ENCODE assay signal across 8 mouse cellular contexts in the genomic region with DNA sequence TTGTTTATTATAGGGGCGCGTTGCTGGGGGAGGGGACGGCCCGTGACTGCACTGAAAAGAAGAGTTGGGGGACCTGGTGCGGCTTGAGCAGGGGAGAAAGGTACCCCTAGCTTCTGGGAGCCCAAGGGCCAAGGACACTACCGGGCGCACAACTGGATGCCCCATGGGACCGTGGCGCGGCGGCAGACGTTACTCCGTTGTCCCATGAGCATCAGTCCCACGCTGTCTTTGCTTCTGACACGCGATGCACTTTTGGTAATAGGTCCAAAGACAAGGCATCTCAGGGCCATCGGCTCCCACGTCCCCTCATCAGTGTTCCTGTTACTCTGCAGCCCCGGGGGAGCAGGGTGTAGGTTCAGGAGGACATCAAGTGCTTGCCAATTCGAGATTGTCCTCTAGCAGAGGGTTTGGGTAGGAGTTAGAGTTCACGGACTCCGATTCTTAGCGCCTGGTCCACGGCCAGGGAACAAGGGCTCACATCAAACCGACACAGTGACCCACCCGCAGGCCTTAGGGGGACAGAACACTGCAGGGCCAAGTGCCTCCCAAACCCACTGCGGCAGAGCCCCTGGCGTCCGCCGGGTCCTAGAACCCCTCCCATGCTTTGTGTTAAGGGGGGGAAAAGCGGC. TPM values are rescaled to one million over a fixed set of nuclear protein-coding genes. Genes with fewer than 3 reads are reported as not detected.
DNase-seq lines count a peak whose midpoint lies in the region; ATAC-seq and TF ChIP-seq lines count a peak whose summit lies in the region.

No protein-coding gene starts in this region.

- H3K27ac ChIP-seq in embryonic facial prominence, embryonic 12.5 days, result peak overlapping the region; percentile 96
- peak overlapping the region; percentile 97 for H3K27ac ChIP-seq in heart, adult 2 months
- peak overlapping the region; percentile 81 for H3K27ac ChIP-seq in kidney, embryonic 16.5 days (ENCODE audit: low read length)
- peak overlapping the region; percentile 95 for H3K27ac ChIP-seq in lung, embryonic 14.5 days (ENCODE audit: low read depth)

- DNase-seq in R1 (ENCODE audit: low read depth, low spot score), result peak; percentile 43
- DNase-seq in heart, adult 2 months, result peak; percentile 83 to 85
- peak; percentile 80 for DNase-seq in lung, embryonic 14.5 days
- DNase-seq in retina, embryonic 14.5 days (ENCODE audit: low spot score), result peak; percentile 76
- no peak for DNase-seq in spleen, postnatal 14 days (ENCODE audit: low spot score in 2 of 2)

- H3K79me2 ChIP-seq in heart, adult 2 months (replicated peaks; ENCODE audit: control insufficient read depth, insufficient read depth, low read length), result peaks cover 3% of the 10 kb centered on the region; the same call in 1 of the 2 replicates

- H3K9ac ChIP-seq in embryonic facial prominence, embryonic 12.5 days, result peak overlapping the region; percentile 96
- H3K9ac ChIP-seq in heart, adult 2 months (ENCODE audit: low read depth, low read length), result peak overlapping the region; percentile 76
- H3K9ac ChIP-seq in kidney, embryonic 16.5 days (replicated peaks; ENCODE audit: low read length), result peak overlapping the region; percentile 75
- H3K9ac ChIP-seq in lung, embryonic 14.5 days, result peak overlapping the region; percentile 72

- H3K4me2 ChIP-seq in embryonic facial prominence, embryonic 12.5 days (replicated peaks), result peak overlapping the region; percentile 98
- peak overlapping the region; percentile 66 for H3K4me2 ChIP-seq in kidney, embryonic 16.5 days (replicated peaks; ENCODE audit: low read depth, low read length)
- peak overlapping the region; percentile 96 for H3K4me2 ChIP-seq in lung, embryonic 14.5 days

- no peak for TF ChIP-seq EP300 in heart, adult 2 months (IDR thresholded peaks at IDR 0.05; ENCODE audit: insufficient read depth, low read depth, low read length)

- no peaks in the 10 kb centered on the region for H3K27me3 ChIP-seq in embryonic facial prominence, embryonic 12.5 days
- H3K27me3 ChIP-seq in heart, adult 2 months (ENCODE audit: control insufficient read depth, insufficient read depth, low read length), result no peaks in the 10 kb centered on the region
- H3K27me3 ChIP-seq in kidney, embryonic 16.5 days (ENCODE audit: insufficient read depth, low read length), result 0 out of 2 replicates have a peak, but pooled peaks cover 3% of the 10 kb centered on the region
- H3K27me3 ChIP-seq in lung, embryonic 14.5 days (ENCODE audit: insufficient read depth, low read length), result no peaks in the 10 kb centered on the region

- WGBS in embryonic facial prominence, embryonic 12.5 days, result under 1% methylated on average over 31 of the region's 31 CpGs
- WGBS in heart, adult 2 months, result under 1% methylated on average over 31 of the region's 31 CpGs
- 0% methylated on average over 31 of the region's 31 CpGs for whole genome bisulfite sequencing in kidney, embryonic 16.5 days
- WGBS in lung, embryonic 14.5 days, result under 1% methylated on average over 31 of the region's 31 CpGs

- H3K4me3 ChIP-seq in embryonic facial prominence, embryonic 12.5 days, result peak overlapping the region; percentile 92
- H3K4me3 ChIP-seq in heart, adult 2 months, result peak overlapping the region; percentile 78
- H3K4me3 ChIP-seq in kidney, embryonic 16.5 days (ENCODE audit: low read length), result peak overlapping the region; percentile 74
- H3K4me3 ChIP-seq in lung, embryonic 14.5 days (ENCODE audit: low read depth, low read length), result peak overlapping the region; percentile 85

- no peak for TF ChIP-seq CTCF in heart, adult 2 months (IDR thresholded peaks at IDR 0.05)
- TF ChIP-seq CTCF in lung, embryonic 14.5 days (IDR thresholded peaks at IDR 0.05; ENCODE audit: low read depth), result no peak

- peaks cover 2% of the 10 kb centered on the region; the same call in 1 of the 2 replicates for H3K36me3 ChIP-seq in embryonic facial prominence, embryonic 12.5 days
- H3K36me3 ChIP-seq in heart, adult 2 months (ENCODE audit: control insufficient read depth, insufficient read depth, low read length), result peaks cover 9% of the 10 kb centered on the region
- H3K36me3 ChIP-seq in kidney, embryonic 16.5 days (ENCODE audit: insufficient read depth, low read length), result 0 out of 2 replicates have a peak, but pooled peaks cover 3% of the 10 kb centered on the region
- peaks cover 13% of the 10 kb centered on the region; the same call in 1 of the 2 replicates for H3K36me3 ChIP-seq in lung, embryonic 14.5 days (ENCODE audit: insufficient read depth)

- ATAC-seq in CD4-positive, CD25-positive, alpha-beta regulatory T cell, adult 4 months, result peak; percentile 17
- no peak; the same call in 1 of the 2 replicates for ATAC-seq in embryonic facial prominence, embryonic 12.5 days (ENCODE audit: insufficient number of reproducible peaks, insufficient read depth, low FRiP score, low TSS enrichment)
- peak; percentile 32; the same call in 1 of the 2 replicates for ATAC-seq in kidney, embryonic 16.5 days (ENCODE audit: low FRiP score, low TSS enrichment)
- ATAC-seq in lung, embryonic 14.5 days (ENCODE audit: insufficient read depth), result peak; percentile 39

- intact Hi-C loops in heart, adult 2 months (cut with DNase I), result loop anchor here (1.0 to 5.0 kb wide), 3 partner anchors 18 to 40 kb away; no protein-coding TSS in a partner anchor

- TF ChIP-seq POLR2A in heart, adult 2 months (IDR thresholded peaks at IDR 0.05; ENCODE audit: insufficient read depth, low read depth, low read length), result peak; percentile 73

- H3K4me1 ChIP-seq in embryonic facial prominence, embryonic 12.5 days, result peaks cover 34% of the 10 kb centered on the region
- peaks cover 15% of the 10 kb centered on the region for H3K4me1 ChIP-seq in heart, adult 2 months (ENCODE audit: control insufficient read depth, insufficient read depth, low read length)
- H3K4me1 ChIP-seq in kidney, embryonic 16.5 days (ENCODE audit: insufficient read depth, low read length), result peaks cover 44% of the 10 kb centered on the region
- peaks cover 16% of the 10 kb centered on the region for H3K4me1 ChIP-seq in lung, embryonic 14.5 days (ENCODE audit: insufficient read depth)

- H3K9me3 ChIP-seq in embryonic facial prominence, embryonic 12.5 days, result no peaks in the 10 kb centered on the region
- no peaks in the 10 kb centered on the region for H3K9me3 ChIP-seq in kidney, embryonic 16.5 days (ENCODE audit: low read length)
- no peaks in the 10 kb centered on the region for H3K9me3 ChIP-seq in lung, embryonic 14.5 days (ENCODE audit: low read depth, low read length)

RNA-seq across cellular contexts. Expression of a gene that starts 0.6 kb away (rescaled TPM):
- polyA plus RNA-seq in CD4-positive, CD25-positive, alpha-beta regulatory T cell, adult 4 months (2017; shearing (Covaris generic)), result 10 to 100 TPM; 16.6 to 32.8 TPM
- polyA plus RNA-seq in embryonic facial prominence, embryonic 12.5 days (2016; fragmentation: Nextera tagmentation; extraction: Ambion mirVana), result 81.2 and 92.3 TPM in 2 replicates
- 100 to 1,000 TPM in 1 of 2 experiments, 10 to 100 TPM in 1; 70.7 to 219 TPM for total RNA-seq in heart, adult 2 months (2021)
- polyA plus RNA-seq in heart, adult 2 months (2012; rRNA removed), result 48.0 and 55.5 TPM in 2 replicates
- polyA plus RNA-seq in kidney, embryonic 16.5 days (2015; fragmentation: Nextera tagmentation; extraction: Ambion mirVana), result 30.6 and 31.9 TPM in 2 replicates
- 3.0 and 3.5 TPM in 2 replicates for polyA plus RNA-seq in lung, embryonic 14.5 days (2014; fragmentation: Nextera tagmentation; extraction: Ambion mirVana)

RNA-seq across cellular contexts. Expression of a gene that starts 50.3 kb away (rescaled TPM):
- polyA plus RNA-seq in CD4-positive, CD25-positive, alpha-beta regulatory T cell, adult 4 months (2017; shearing (Covaris generic)), result 10 to 100 TPM; 57.8 to 61.3 TPM
- 41.8 and 41.9 TPM in 2 replicates for polyA plus RNA-seq in embryonic facial prominence, embryonic 12.5 days (2016; fragmentation: Nextera tagmentation; extraction: Ambion mirVana)
- total RNA-seq in heart, adult 2 months (2021), result 10 to 100 TPM; 20.5 to 24.1 TPM
- 22.5 and 36.6 TPM in 2 replicates for polyA plus RNA-seq in heart, adult 2 months (2012; rRNA removed)
- 56.3 and 58.0 TPM in 2 replicates for polyA plus RNA-seq in kidney, embryonic 16.5 days (2015; fragmentation: Nextera tagmentation; extraction: Ambion mirVana)
- polyA plus RNA-seq in lung, embryonic 14.5 days (2014; fragmentation: Nextera tagmentation; extraction: Ambion mirVana), result 34.7 and 35.3 TPM in 2 replicates

RNA-seq across cellular contexts. Expression of a gene that starts 50.7 kb away (rescaled TPM):
- polyA plus RNA-seq in CD4-positive, CD25-positive, alpha-beta regulatory T cell, adult 4 months (2017; shearing (Covaris generic)), result 100 to 1,000 TPM in 1 of 2 experiments, 10 to 100 TPM in 1; 82.2 to 102 TPM
- 125 TPM in 2 replicates for polyA plus RNA-seq in embryonic facial prominence, embryonic 12.5 days (2016; fragmentation: Nextera tagmentation; extraction: Ambion mirVana)
- 10 to 100 TPM; 58.6 to 70.1 TPM for total RNA-seq in heart, adult 2 months (2021)
- 90.3 and 103 TPM in 2 replicates for polyA plus RNA-seq in heart, adult 2 months (2012; rRNA removed)
- polyA plus RNA-seq in kidney, embryonic 16.5 days (2015; fragmentation: Nextera tagmentation; extraction: Ambion mirVana), result 93.6 and 95.2 TPM in 2 replicates
- 108 and 109 TPM in 2 replicates for polyA plus RNA-seq in lung, embryonic 14.5 days (2014; fragmentation: Nextera tagmentation; extraction: Ambion mirVana)

Comparison
In these comparisons a context has a peak if more than half of its experiments do, and no peak if none do; other contexts are left out.
1. DNase-seq: peak in R1 (single experiment), heart, adult 2 months (2 of 2), lung, embryonic 14.5 days (single experiment) and retina, embryonic 14.5 days (single experiment); none in spleen, postnatal 14 days (0 of 2).
2. Peak in every context shown above with its lines, with median percentiles within 50 percentile points of each other: H3K27ac ChIP-seq, H3K4me2 ChIP-seq, H3K4me3 ChIP-seq and H3K9ac ChIP-seq.